Mouse (Mus musculus) hindbrain, embryonic 14.5 days (tissue): ENCODE results near the gene Zfp341. TPM values are rescaled to one million over a fixed set of nuclear protein-coding genes. Genes with fewer than 3 reads are reported as not detected.

Experiments
- ATAC-seq: fragments of 200-750 bp; cut with Nextera tagmentation; 2 replicates; pipeline ENCODE4 v1.8.0; 2017; ENCODE audit warnings: moderate number of reproducible peaks, mild to moderate bottlenecking, moderate TSS enrichment, moderate library complexity; ENCODE audit not compliant: low FRiP score
- DNase-seq: peaks from one replicate; pipeline ENCODE4 v3.0.0-alpha.2; 2015; ENCODE audit warnings: low spot score
- H3K27ac ChIP-seq: fragments of 300-500 bp; sonication (generic); 2 replicates; pipeline ENCODE4 v1.5.1; 2014; ENCODE audit warnings: mild to moderate bottlenecking, moderate library complexity
- H3K27me3 ChIP-seq: fragments of 300-500 bp; sonication (generic); 2 replicates; pipeline ENCODE4 v1.6.1; 2014; ENCODE audit warnings: mild to moderate bottlenecking, low read length, mixed read lengths; ENCODE audit not compliant: control insufficient read depth, insufficient read depth
- H3K36me3 ChIP-seq: fragments of 300-500 bp; sonication (generic); replicated peaks from 2 replicates; pipeline ENCODE4 v1.6.1; 2014; ENCODE audit not compliant: control insufficient read depth, insufficient read depth
- H3K4me1 ChIP-seq: fragments of 300-500 bp; sonication (generic); replicated peaks from 2 replicates; pipeline ENCODE4 v1.6.1; 2014; ENCODE audit warnings: antibody characterized with exemption, low read length, mixed read lengths; ENCODE audit not compliant: control insufficient read depth, insufficient read depth
- H3K4me2 ChIP-seq: fragments of 300-500 bp; sonication (generic); replicated peaks from 2 replicates; pipeline ENCODE4 v1.6.1; 2014; ENCODE audit warnings: mild to moderate bottlenecking, moderate library complexity
- H3K4me3 ChIP-seq: fragments of 300-500 bp; sonication (generic); replicated peaks from 2 replicates; pipeline ENCODE4 v1.5.1; 2014; ENCODE audit warnings: mild to moderate bottlenecking, low read length
- H3K9ac ChIP-seq: fragments of 300-500 bp; sonication (generic); 2 replicates; pipeline ENCODE4 v1.6.1; 2014
- H3K9me3 ChIP-seq: fragments of 300-500 bp; sonication (generic); 2 replicates; pipeline ENCODE4 v1.6.1; 2016; ENCODE audit warnings: low read length; ENCODE audit not compliant: control insufficient read depth
- WGBS: fragments of 180-500 bp; shearing (Covaris S2); extraction: QIAGEN DNeasy Blood & Tissue Kit; methylation state at CpG from one replicate; pipeline ENCODE4 v1.1.7; 2014; 5-methylcytosine and 5-hydroxymethylcytosine counted together
- polyA plus RNA-seq: library from polyadenylated mRNA; unstranded; fragments of >200 nt; fragmentation: Nextera tagmentation; extraction: Ambion mirVana; gene quantifications from 2 replicates; pipeline ENCODE4 v1.2.1, GENCODE M21; 2014

Gene Zfp341
- 2.0 and 2.4 TPM in 2 replicates for polyA plus RNA-seq

DNA sequence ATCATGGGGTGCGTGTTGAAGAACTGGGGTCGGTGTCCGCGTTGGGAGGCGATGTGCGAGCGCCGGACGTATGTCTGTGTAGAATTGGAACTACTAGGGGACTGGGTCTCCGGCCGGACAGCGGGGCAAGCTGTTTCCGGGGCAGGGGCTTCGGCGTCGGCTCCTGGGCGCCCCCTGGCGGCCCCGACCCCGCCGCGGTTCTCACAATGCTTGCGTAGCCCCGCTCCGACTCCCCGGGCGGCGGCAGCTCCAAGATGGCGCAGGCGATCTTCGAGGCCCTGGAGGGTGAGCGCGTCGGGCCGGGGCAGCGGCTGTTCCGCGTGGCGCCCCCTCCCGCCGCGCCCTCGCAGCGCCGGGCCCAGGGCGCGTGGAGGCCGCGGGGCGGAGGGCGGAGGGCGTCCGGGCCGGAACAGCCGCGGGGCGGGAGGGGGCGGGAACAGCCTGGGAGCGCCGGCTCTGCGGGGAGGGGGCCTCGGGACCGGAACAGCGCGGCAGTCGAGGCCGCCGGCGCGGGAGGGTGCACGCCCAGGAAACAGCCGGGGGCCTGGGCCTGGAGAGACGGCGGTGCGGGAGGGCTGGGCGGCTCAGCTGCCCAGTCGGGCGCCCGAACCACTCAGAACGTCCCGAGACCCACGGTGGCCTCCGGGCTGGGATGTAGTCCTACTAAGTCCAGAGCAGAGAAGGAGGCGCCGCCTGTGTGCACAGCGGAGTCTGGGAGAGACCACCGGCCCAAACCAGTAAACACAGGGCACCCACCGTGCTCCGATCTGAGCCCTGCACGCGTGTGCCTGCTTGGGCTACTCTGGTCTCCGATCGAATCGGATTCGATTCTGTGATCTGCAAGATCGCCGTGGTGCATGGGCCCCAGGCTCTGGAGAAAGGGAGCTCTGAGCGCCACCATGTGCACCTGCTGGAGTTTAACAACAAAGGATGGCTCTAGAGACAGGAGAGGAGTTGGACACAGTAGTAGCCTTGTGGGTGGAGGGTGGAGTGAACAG is at the start of gene Zfp341, which contains the start of gene 4930519P11Rik:
TSS of gene Zfp341 (plus strand) at position 180 of the 998 bp plus-strand sequence.
TSS of gene 4930519P11Rik (minus strand) at position 320 of the 998 bp plus-strand sequence.
- ATAC-seq, result peak; percentile 93

DNA sequence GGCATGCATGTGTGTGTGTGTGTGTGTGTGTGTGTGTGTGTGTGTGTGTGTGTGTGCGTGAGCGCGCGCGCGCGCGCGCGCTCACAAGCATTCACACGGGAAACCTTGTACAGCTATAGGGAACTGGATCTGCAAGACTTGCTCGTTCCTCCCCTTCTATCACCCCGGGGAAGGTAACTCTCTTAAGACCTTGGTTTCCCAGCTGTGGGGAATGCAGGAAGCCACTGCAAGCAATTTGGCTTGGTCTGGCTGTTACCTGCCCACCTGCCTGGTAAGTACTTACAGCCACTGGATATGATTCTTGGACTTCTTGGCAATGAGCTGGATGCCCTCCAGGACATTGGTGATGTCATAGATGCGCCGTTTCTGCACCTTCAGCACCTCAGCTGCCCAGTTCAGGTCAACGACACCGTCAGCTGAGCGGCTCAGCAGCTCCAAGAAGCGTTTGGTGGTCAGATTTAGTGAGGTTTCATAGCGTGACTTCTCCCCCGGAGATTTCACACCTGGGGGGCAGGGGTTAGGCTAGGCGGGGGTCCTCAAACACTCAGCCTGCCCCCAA is 49.4 kb upstream of the Zfp341 start:
- ATAC-seq, result no peak
- no peak overlapping the region for H3K9ac ChIP-seq
- H3K27me3 ChIP-seq, result no peaks in the 10 kb centered on the region

More for the DNA sequence above, at the start of gene Zfp341, which contains the start of gene 4930519P11Rik:
- peak within 1 kb of the TSS; percentile 60 for H3K4me3 ChIP-seq
- no peaks in the 10 kb centered on the region for H3K9me3 ChIP-seq
- peak within 1 kb of the TSS; percentile 99 for H3K27ac ChIP-seq
- peak within 1 kb of the TSS; percentile 91 for H3K9ac ChIP-seq
- under 1% methylated on average over 75 of the region's 98 CpGs for WGBS
- H3K4me2 ChIP-seq, result peak within 1 kb of the TSS; percentile 91
- H3K36me3 ChIP-seq, result peaks cover 2% of the 10 kb centered on the region; the same call in 1 of the 2 replicates
- peaks cover 15% of the 10 kb centered on the region for H3K4me1 ChIP-seq
- no peaks in the 10 kb centered on the region for H3K27me3 ChIP-seq
- peak; percentile 94 for DNase-seq

DNA sequence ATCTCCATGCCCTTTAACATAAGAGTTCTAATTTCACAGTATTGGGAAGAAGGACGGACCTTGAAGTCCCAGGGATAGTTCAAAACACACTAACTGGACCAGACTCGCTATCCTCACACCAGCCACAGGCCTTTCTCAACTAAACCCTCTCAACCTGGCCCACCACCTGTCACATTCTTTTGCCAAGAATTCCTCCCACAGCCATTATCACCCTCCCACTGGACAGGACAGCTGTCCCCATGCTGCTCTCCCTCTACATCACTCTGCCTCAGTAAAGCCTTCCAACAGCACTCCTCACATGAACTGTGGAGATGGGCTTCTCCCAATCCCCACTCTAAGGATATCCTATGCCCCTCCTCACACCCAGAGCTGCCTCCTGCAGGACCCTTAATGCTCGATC is 47.5 kb upstream of the Zfp341 start:
- no peaks in the 10 kb centered on the region for H3K27me3 ChIP-seq
- DNase-seq, result no peak
- H3K4me3 ChIP-seq, result no peak overlapping the region
- H3K4me2 ChIP-seq, result no peak overlapping the region
- H3K9me3 ChIP-seq, result no peaks in the 10 kb centered on the region
- peaks cover 9% of the 10 kb centered on the region for H3K36me3 ChIP-seq
- H3K9ac ChIP-seq, result no peak overlapping the region
- 0 out of 2 replicates have a peak, but pooled peaks cover 4% of the 10 kb centered on the region for H3K4me1 ChIP-seq
- no peak for ATAC-seq
- H3K27ac ChIP-seq, result no peak overlapping the region
- WGBS, result 72% methylated on average over 3 of the region's 3 CpGs

More for the DNA sequence above, 49.4 kb upstream of the Zfp341 start:
- H3K36me3 ChIP-seq, result peaks cover 9% of the 10 kb centered on the region
- no peak overlapping the region for H3K4me2 ChIP-seq
- H3K4me3 ChIP-seq, result no peak overlapping the region
- no peaks in the 10 kb centered on the region for H3K9me3 ChIP-seq
- H3K4me1 ChIP-seq, result peaks cover 8% of the 10 kb centered on the region; the same call in 1 of the 2 replicates
- 91% methylated on average over 22 of the region's 22 CpGs for WGBS
- no peak overlapping the region for H3K27ac ChIP-seq
- DNase-seq, result no peak

- WGBS, result 45% methylated on average over 8 of the region's 8 CpGs
- Histone ChIP-seq H3K4me1 (0 out of 2 replicates have a peak, but pooled peaks cover 4% of the 10 kb centered on the region), H3K36me3 (peaks cover 9% of the 10 kb centered on the region; the same call in 1 of the 2 replicates), H3K27ac (no peak overlapping the region), H3K4me3 (no peak overlapping the region), H3K4me2 (no peak overlapping the region), H3K9ac (no peak overlapping the region), H3K9me3 (no peaks in the 10 kb centered on the region), H3K27me3 (no peaks in the 10 kb centered on the region)
- DNase-seq (no peak), ATAC-seq (no peak)
Observed at GRCm38 (mm10) chr2:154566641-154567040, 46.5 kb upstream of the Zfp341 start.

DNA sequence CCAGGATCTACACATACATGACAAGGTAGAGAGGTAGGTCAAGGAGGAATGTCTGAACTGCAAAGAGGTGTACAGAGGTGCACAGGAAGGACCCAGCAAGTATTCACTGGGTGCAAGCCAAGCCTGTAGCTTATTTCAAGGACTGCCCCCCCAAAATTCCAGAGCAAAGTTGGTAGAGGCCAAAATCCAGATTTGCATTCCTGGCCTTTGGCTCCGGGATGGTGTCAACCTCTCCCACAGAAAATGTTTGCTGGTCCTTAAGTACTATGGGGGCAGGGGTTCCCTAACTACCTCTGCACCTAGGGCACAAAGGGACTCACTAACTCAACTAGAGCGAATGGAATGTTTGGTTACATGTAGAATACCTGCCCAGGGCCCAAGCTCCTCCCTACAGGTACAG is 45.3 kb upstream of the Zfp341 start:
- no peak for ATAC-seq
- Histone ChIP-seq H3K4me2 (peak overlapping the region; percentile 94), H3K4me3 (no peak overlapping the region), H3K9me3 (no peaks in the 10 kb centered on the region), H3K27ac (peak overlapping the region; percentile 47; the same call in 1 of the 2 replicates), H3K36me3 (peaks cover 8% of the 10 kb centered on the region; the same call in 1 of the 2 replicates), H3K27me3 (no peaks in the 10 kb centered on the region), H3K9ac (no peak overlapping the region), H3K4me1 (0 out of 2 replicates have a peak, but pooled peaks cover 4% of the 10 kb centered on the region)
- DNase-seq, result no peak
- 65% methylated on average over 2 of the region's 2 CpGs for WGBS

DNA sequence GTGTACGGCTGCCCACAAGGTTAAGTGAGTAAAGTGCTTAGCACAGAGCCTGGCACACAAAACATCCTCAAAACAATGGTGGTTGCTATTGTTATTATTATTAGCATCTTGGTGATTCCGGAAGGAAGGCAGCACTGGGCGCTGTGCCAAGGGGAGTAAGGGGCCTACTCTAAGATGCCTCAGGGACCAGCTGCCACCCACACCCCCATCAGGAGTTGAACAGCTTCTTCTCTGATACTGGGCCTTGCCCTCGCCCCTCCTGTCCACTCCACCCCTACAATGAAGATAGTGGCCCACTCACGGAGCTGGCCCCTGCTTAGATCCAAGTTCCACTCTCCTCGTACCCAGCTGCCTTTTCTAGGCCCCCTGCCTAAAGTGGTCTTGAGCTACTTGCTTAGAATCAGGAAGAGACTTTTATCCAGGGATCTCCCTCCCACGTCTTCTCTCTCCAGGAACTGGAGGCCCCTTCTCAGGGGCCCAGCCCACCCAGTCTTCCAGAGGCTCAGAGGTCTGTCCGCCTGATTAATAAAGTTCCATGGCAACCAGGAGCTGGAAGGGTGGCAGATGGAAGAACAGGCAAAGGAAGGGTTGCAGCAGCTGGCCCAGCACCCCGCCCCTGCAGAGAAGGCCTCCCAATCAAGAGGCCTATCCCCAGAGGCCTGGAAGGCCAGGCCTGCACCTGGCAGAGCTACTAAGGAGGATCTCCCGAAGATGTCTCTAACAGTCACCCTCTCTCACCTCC is 44.6 kb upstream of the Zfp341 start:
- ATAC-seq (no peak), DNase-seq (no peak)
- 6% methylated on average over 10 of the region's 10 CpGs for WGBS
- Histone ChIP-seq H3K27me3 (no peaks in the 10 kb centered on the region), H3K9me3 (no peaks in the 10 kb centered on the region), H3K4me3 (peak overlapping the region; percentile 74), H3K27ac (peak overlapping the region; percentile 47), H3K36me3 (0 out of 2 replicates have a peak, but pooled peaks cover under 1% of the 10 kb centered on the region), H3K4me1 (0 out of 2 replicates have a peak, but pooled peaks cover 4% of the 10 kb centered on the region), H3K4me2 (peak overlapping the region; percentile 94), H3K9ac (no peak overlapping the region)

- WGBS, result under 1% methylated on average over 59 of the region's 70 CpGs
- peak overlapping the region; percentile 94 for H3K4me2 ChIP-seq
- DNase-seq (no peak), ATAC-seq (peak; percentile 49)
- H3K4me3 ChIP-seq, result peak overlapping the region; percentile 74
- H3K36me3 ChIP-seq, result no peaks in the 10 kb centered on the region
- H3K27me3 ChIP-seq, result no peaks in the 10 kb centered on the region
- no peaks in the 10 kb centered on the region for H3K9me3 ChIP-seq
- peak overlapping the region; percentile 47 for H3K27ac ChIP-seq
- H3K9ac ChIP-seq, result peak overlapping the region; percentile 54
- H3K4me1 ChIP-seq, result 0 out of 2 replicates have a peak, but pooled peaks cover 4% of the 10 kb centered on the region
Observed at GRCm38 (mm10) chr2:154569071-154569748, 43.9 kb upstream of the Zfp341 start.

GRCm38 (mm10) chr2:154569836-154570286 is 43.2 kb upstream of the Zfp341 start, which contains the start of gene E2f1:
TSS of gene E2f1 (minus strand) at chr2:154569892.
- H3K4me1 ChIP-seq, result 0 out of 2 replicates have a peak, but pooled peaks cover 4% of the 10 kb centered on the region
- peak; percentile 99 for ATAC-seq
- H3K27ac ChIP-seq, result peak within 1 kb of the TSS; percentile 50
- H3K9ac ChIP-seq, result peak within 1 kb of the TSS; percentile 54
- no peaks in the 10 kb centered on the region for H3K36me3 ChIP-seq
- no peaks in the 10 kb centered on the region for H3K27me3 ChIP-seq
- H3K4me3 ChIP-seq, result peak within 1 kb of the TSS; percentile 74
- no peaks in the 10 kb centered on the region for H3K9me3 ChIP-seq
- WGBS, result under 1% methylated on average over 42 of the region's 44 CpGs
- DNase-seq, result peak; percentile 94
- H3K4me2 ChIP-seq, result peak within 1 kb of the TSS; percentile 94
